Mouse (Mus musculus): ENCODE data around the gene Naxd. TPM values are rescaled to one million over a fixed set of nuclear protein-coding genes. Genes with fewer than 3 reads are reported as not detected.

The Naxd gene
- total and polyA plus RNA-seq, 3 experiments, result 39.7 to 57.1 (median 50.1) TPM

DNA sequence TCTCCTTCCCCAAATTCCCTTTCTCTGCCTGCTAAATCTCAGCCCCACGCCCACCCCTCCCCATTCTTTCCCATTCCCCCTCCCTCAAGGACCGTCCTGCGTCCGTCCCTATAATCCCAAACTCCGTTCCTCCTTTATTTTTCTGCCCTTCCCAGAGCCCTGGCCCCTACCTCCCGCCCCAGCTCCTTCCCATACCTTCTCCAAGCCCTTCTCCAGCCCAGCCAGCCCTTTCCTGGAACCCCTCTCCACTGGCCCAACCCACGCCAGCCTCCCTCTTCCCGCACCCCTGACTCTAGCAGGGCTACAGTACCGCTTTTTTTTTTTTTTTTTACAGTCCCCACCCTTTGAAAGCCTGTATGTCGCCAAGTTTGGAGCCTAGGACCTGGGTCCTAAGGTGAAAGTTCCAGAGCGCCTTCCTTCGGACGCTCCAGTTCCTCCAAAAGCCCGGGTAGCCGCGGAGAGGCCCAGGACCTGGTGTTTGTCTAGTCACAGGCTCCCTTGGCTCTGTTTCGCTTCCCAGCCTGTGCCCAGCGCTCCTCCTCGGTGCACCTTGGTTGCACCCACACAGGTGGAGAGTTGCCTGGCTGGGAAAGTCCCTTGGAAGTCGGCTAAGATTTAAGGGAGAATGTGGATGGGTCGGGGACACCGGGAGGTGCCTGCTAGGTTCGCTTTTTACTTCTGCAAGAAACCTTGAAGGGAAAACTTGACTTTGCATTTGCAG, 18.3 kb upstream of the Naxd start:
- no peak overlapping the region for H3K27ac ChIP-seq (ENCODE audit: insufficient read depth, low read depth)
- H3K79me2 ChIP-seq (replicated peaks; ENCODE audit: control insufficient read depth, extremely low read depth, insufficient read depth, poor library complexity, severe bottlenecking), result peaks cover 15% of the 10 kb centered on the region; the same call in 1 of the 2 replicates
- peaks cover 41% of the 10 kb centered on the region for H3K27me3 ChIP-seq (replicated peaks)
- peak overlapping the region; percentile 46; the same call in 1 of the 2 replicates for H3K4me2 ChIP-seq (ENCODE audit: insufficient read depth, low read depth, poor library complexity, severe bottlenecking)
- peaks cover 0 to 2% of the 10 kb centered on the region in 2 experiments for H3K36me3 ChIP-seq (replicated peaks in 1 of 2; ENCODE audit: control insufficient read depth in 1 of 2, insufficient read depth in 1 of 2, low read length in 1 of 2)
- no peak for DNase-seq (ENCODE audit: extremely low read depth)
- no peaks in the 10 kb centered on the region for H3K9me3 ChIP-seq (replicated peaks; ENCODE audit: low read length)
- TF ChIP-seq UBTF (IDR thresholded peaks at IDR 0.05; ENCODE audit: low read depth, low read length) (no peak), ELF1 (IDR thresholded peaks at IDR 0.05; ENCODE audit: low read depth, low read length) (no peak), HCFC1 (IDR thresholded peaks at IDR 0.05; ENCODE audit: low read depth, low read length) (no peak), RCOR1 (conservative IDR thresholded peaks at IDR 0.05; ENCODE audit: low read depth, low read length) (no peak), MEF2A (IDR thresholded peaks at IDR 0.05; ENCODE audit: borderline replicate concordance, low read depth, low read length) (no peak), ETS1 (conservative IDR thresholded peaks at IDR 0.05; ENCODE audit: low read depth, low read length) (no peak), E2F4 (IDR thresholded peaks at IDR 0.05; ENCODE audit: insufficient replicate concordance, low read depth, low read length) (no peak), ZKSCAN1 (IDR thresholded peaks at IDR 0.05; ENCODE audit: borderline replicate concordance, low read depth, low read length) (no peak), ZC3H11A (IDR thresholded peaks at IDR 0.05; ENCODE audit: low read depth, low read length) (no peak), PAX5 (IDR thresholded peaks at IDR 0.05; ENCODE audit: low read length) (no peak), BHLHE40 (IDR thresholded peaks at IDR 0.05; ENCODE audit: low read depth, low read length) (no peak), SIN3A (IDR thresholded peaks at IDR 0.05; ENCODE audit: low read length) (no peak), ZMIZ1 (IDR thresholded peaks at IDR 0.05; ENCODE audit: low read depth, low read length) (no peak), EP300 (IDR thresholded peaks at IDR 0.05; ENCODE audit: low read length) (no peak), CTCF (conservative IDR thresholded peaks at IDR 0.05 in 1 of 2, IDR thresholded peaks at IDR 0.05 in 1 of 2; ENCODE audit: low read depth in 2 of 2, low read length in 2 of 2) (no peak), GABPA (IDR thresholded peaks at IDR 0.05; ENCODE audit: insufficient replicate concordance, low read depth, low read length) (no peak), NRF1 (IDR thresholded peaks at IDR 0.05; ENCODE audit: low read depth, low read length) (no peak), CHD1 (IDR thresholded peaks at IDR 0.05; ENCODE audit: low read depth, low read length) (no peak)
- peaks cover 10 to 36% of the 10 kb centered on the region in 2 experiments for H3K4me1 ChIP-seq (ENCODE audit: control insufficient read depth in 1 of 2, insufficient read depth in 2 of 2)
- H3K9ac ChIP-seq (ENCODE audit: insufficient read depth, low read depth), result no peak overlapping the region
- dilution Hi-C loops (cut with MboI; ENCODE audit: extremely low pct_ligation_motif_present, extremely low pct_unique_long_range_greater_than_20kb, low sequenced_read_pairs) (no loop called here), in situ Hi-C loops (cut with MboI; ENCODE audit: low pct_ligation_motif_present, low pct_unique_long_range_greater_than_20kb, low sequenced_read_pairs) (no loop called here)
- no peak overlapping the region for H3K4me3 ChIP-seq (replicated peaks in 1 of 3; ENCODE audit: low read depth in 2 of 3, low read length in 2 of 3, poor library complexity in 1 of 3)

DNA sequence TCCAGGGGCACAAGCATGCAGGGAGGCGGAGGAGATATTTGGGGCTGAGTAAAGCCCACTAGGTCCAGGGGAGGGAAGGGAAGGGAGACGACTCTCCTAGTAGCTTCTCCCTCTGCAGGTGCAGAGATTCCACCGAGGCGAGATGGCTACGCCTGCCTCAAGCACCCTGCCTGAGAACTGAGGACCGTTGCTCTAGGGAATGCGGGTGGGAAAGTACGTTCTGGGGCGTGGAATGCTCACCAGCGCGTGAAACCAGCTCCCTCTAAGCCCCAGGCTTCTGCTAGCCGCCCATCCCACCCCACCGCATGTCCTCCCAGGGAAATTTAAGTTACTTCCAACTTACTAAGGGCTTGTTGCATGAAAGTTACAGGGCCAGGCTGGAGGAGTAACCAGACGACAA, 17.7 kb upstream of the Naxd start:
- TF ChIP-seq ETS1 (conservative IDR thresholded peaks at IDR 0.05; ENCODE audit: low read depth, low read length) (no peak), EP300 (IDR thresholded peaks at IDR 0.05; ENCODE audit: low read length) (no peak), TCF12 (IDR thresholded peaks at IDR 0.05; ENCODE audit: low read depth, low read length) (no peak)
- H3K27ac ChIP-seq (ENCODE audit: insufficient read depth, low read depth), result no peak overlapping the region

More for the DNA sequence above, 17.7 kb upstream of the Naxd start:
- Histone ChIP-seq H3K4me2 (ENCODE audit: insufficient read depth, low read depth, poor library complexity, severe bottlenecking) (0 out of 2 replicates have a peak overlapping the region, but pooled peaks have one; percentile 46), H3K27me3 (replicated peaks) (peaks cover 41% of the 10 kb centered on the region), H3K4me1 (ENCODE audit: control insufficient read depth in 1 of 2, insufficient read depth in 2 of 2) (peaks cover 10 to 36% of the 10 kb centered on the region in 2 experiments), H3K36me3 (replicated peaks in 1 of 2; ENCODE audit: control insufficient read depth in 1 of 2, insufficient read depth in 1 of 2, low read length in 1 of 2) (peaks cover 0 to 2% of the 10 kb centered on the region in 2 experiments), H3K9me3 (replicated peaks; ENCODE audit: low read length) (no peaks in the 10 kb centered on the region), H3K79me2 (replicated peaks; ENCODE audit: control insufficient read depth, extremely low read depth, insufficient read depth, poor library complexity, severe bottlenecking) (peaks cover 11% of the 10 kb centered on the region; the same call in 1 of the 2 replicates), H3K9ac (ENCODE audit: insufficient read depth, low read depth) (no peak overlapping the region), H3K4me3 (replicated peaks in 1 of 3; ENCODE audit: low read depth in 2 of 3, low read length in 2 of 3, poor library complexity in 1 of 3) (no peak overlapping the region)
- in situ Hi-C loops (cut with MboI; ENCODE audit: low pct_ligation_motif_present, low pct_unique_long_range_greater_than_20kb, low sequenced_read_pairs), result no loop called here
- DNase-seq (ENCODE audit: extremely low read depth), result no peak
- dilution Hi-C loops (cut with MboI; ENCODE audit: extremely low pct_ligation_motif_present, extremely low pct_unique_long_range_greater_than_20kb, low sequenced_read_pairs), result no loop called here
